Mouse (Mus musculus) bone marrow macrophage, adult 2 months (primary cell): ENCODE results near the gene Leprot. TPM values are rescaled to one million over a fixed set of nuclear protein-coding genes. Genes with fewer than 3 reads are reported as not detected.

Experiments
- H3K27ac ChIP-seq: 2 replicates; pipeline ENCODE4 v1.5.1; 2012; ENCODE audit warnings: low read depth, low read length; ENCODE audit not compliant: insufficient read depth
- H3K4me1 ChIP-seq: 2 replicates; pipeline ENCODE4 v1.6.1; 2012; ENCODE audit warnings: low read length; ENCODE audit not compliant: control insufficient read depth, insufficient read depth
- H3K4me3 ChIP-seq: 2 replicates; pipeline ENCODE4 v1.5.1; 2012; ENCODE audit warnings: mild to moderate bottlenecking, low read length, moderate library complexity; ENCODE audit not compliant: insufficient read depth
- CTCF ChIP-seq: IDR thresholded peaks from 2 replicates; pipeline ENCODE4 v1.5.1; 2012; ENCODE audit warnings: low read depth, mild to moderate bottlenecking, low read length, moderate library complexity
- POLR2A ChIP-seq: IDR thresholded peaks from 2 replicates; pipeline ENCODE4 v1.6.1; 2012; ENCODE audit warnings: mild to moderate bottlenecking, low read depth, low read length, borderline replicate concordance
- polyA plus RNA-seq: library from polyadenylated mRNA; stranded (reverse); fragments of >200 nt; gene quantifications from 2 replicates; pipeline ENCODE4 v1.2.4, GENCODE M21; 2012; ENCODE audit not compliant: missing spikeins, insufficient read depth, insufficient read length

Gene Leprot
- polyA plus RNA-seq, 1 experiment: 162 TPM

- Histone ChIP-seq H3K4me3 (no peak overlapping the region), H3K27ac (no peak overlapping the region), H3K4me1 (peaks cover 17% of the 10 kb centered on the region)
- TF ChIP-seq POLR2A (no peak), CTCF (0 out of 2 replicates have a peak, but pooled peaks have one; percentile 29)
These were observed 9.5 kb downstream of the Leprot start for GRCm38 (mm10) chr4:101656956-101657570.

GRCm38 (mm10) chr4:101664160-101664750 is 16.7 kb downstream of the Leprot start:
- Histone ChIP-seq H3K27ac (no peak overlapping the region), H3K4me1 (peaks cover 7% of the 10 kb centered on the region)

GRCm38 (mm10) chr4:101664766-101665165 is 17.2 kb downstream of the Leprot start:
- Histone ChIP-seq H3K4me3 (no peak overlapping the region), H3K27ac (no peak overlapping the region), H3K4me1 (peaks cover 7% of the 10 kb centered on the region)
- TF ChIP-seq POLR2A (no peak), CTCF (no peak)

More at GRCm38 (mm10) chr4:101664160-101664750, 16.7 kb downstream of the Leprot start:
- no peak overlapping the region for H3K4me3 ChIP-seq
- TF ChIP-seq CTCF (peak; percentile 58; the same call in 1 of the 2 replicates), POLR2A (no peak)

DNA sequence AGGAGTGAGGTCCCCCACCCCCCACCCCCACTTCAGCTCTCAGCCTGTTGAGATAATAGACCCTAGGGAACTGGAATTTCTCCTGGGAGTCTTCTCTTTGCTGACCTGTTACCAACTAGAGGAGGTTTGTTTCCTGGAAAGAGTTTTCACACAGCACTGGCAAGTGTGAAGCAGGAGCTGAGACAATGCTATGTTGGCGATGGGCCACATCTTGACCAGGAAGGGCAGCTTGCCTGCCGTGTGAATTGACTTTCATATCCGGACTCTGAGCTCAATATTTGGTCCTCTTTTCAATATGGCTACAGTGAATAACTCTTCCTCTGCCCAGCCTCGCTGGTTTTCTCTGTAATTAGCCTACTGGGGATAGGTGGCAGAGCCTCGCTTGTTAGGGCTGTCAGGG is 21.6 kb downstream of the Leprot start:
- H3K4me3 ChIP-seq: no peak overlapping the region
- H3K4me1 ChIP-seq: no peaks in the 10 kb centered on the region
- no peak overlapping the region for H3K27ac ChIP-seq
- no peak for TF ChIP-seq CTCF
- TF ChIP-seq POLR2A: no peak

DNA sequence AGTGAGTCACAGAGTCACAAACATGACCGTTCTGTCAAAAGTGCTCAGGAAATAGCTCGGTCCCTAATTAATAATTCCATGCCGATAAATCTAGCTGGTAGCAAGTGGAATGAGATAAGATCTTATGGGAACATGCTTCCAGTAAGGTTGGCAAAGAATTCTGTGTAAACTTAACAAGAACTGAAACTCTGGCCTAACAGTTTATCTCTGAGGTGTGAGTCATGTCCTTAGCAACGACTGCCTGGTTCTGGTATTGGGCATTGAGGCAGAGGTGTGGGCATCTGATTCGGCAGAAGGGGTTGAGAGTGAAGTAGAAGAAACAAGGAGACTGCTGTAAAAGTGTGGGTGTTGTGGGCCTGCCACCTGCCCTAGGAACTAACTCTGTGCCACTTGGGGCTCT is 22.3 kb downstream of the Leprot start:
- H3K27ac ChIP-seq: no peak overlapping the region
- no peak overlapping the region for H3K4me3 ChIP-seq
- TF ChIP-seq CTCF (no peak), POLR2A (no peak)
- no peaks in the 10 kb centered on the region for H3K4me1 ChIP-seq

DNA sequence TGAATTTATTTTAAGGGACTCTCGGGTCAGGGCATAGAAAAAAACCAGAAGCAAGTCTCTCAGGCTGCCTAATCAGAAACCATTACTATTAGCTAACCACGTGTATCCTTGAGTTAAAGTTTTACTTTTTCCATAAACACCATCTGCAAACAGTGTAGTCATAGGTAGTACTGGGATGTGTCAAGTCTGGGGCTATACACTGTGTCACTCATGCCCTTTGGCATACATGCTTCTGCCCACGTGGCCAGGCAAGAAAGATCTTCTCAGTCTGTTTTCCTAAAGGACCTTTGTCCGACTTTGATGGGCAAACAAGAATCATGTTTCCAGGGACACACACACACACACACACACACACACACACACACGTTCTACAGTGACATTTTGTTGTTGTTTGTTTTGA is 27.3 kb downstream of the Leprot start:
- H3K27ac ChIP-seq: no peak overlapping the region
- no peak overlapping the region for H3K4me3 ChIP-seq
- TF ChIP-seq POLR2A: no peak
- no peak for TF ChIP-seq CTCF

DNA sequence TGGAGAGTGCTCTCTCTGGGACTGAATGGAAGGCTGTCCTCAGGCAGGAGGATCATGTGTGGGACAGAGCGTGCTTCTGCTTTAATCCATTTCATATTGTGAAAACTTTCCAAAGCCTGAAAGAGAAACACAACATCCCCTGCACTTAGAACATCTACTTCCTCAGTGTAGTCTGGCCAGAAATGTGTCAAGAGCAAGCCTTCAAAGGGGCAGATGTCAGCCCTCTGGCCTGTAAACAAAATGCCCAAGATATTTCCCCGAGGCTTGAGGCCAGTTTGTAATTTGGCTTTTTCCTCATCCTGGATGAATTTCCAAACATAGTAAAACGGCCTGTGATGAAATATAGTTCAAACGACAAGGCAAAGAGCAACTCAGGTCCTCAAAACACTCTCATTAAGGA is 28.2 kb downstream of the Leprot start:
- Histone ChIP-seq H3K4me1 (no peaks in the 10 kb centered on the region), H3K27ac (no peak overlapping the region), H3K4me3 (no peak overlapping the region)
- TF ChIP-seq CTCF (no peak), POLR2A (no peak)

More for the DNA sequence above, 27.3 kb downstream of the Leprot start:
- no peaks in the 10 kb centered on the region for H3K4me1 ChIP-seq

GRCm38 (mm10) chr4:101682620-101683019 is 35.1 kb downstream of the Leprot start:
- H3K4me1 ChIP-seq: no peaks in the 10 kb centered on the region
- H3K27ac ChIP-seq: no peak overlapping the region
- no peak overlapping the region for H3K4me3 ChIP-seq
- TF ChIP-seq CTCF (no peak), POLR2A (no peak)

DNA sequence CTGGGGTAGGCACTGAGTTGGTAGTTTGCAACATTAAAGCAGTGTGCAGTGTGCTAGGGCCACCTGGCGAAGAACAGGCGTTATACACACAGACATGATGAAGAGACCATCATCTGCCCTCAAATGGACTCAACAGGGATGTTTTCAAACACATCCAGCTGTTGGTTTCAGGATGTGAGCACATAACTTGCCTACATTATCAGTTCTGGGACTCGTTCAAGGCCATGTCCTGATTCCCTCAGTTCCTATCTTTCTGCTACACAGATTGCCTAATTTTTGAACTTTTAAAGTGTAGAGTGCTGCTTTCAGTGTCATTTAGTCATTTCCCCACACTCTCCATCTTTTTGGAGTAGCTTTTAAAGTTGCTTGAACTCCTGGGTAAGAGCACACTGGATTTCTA is 35.6 kb downstream of the Leprot start:
- Histone ChIP-seq H3K27ac (no peak overlapping the region), H3K4me3 (no peak overlapping the region), H3K4me1 (no peaks in the 10 kb centered on the region)
- TF ChIP-seq CTCF: no peak
- TF ChIP-seq POLR2A: no peak

GRCm38 (mm10) chr4:101684821-101685220 is 37.3 kb downstream of the Leprot start:
- Histone ChIP-seq H3K4me3 (no peak overlapping the region), H3K4me1 (no peaks in the 10 kb centered on the region), H3K27ac (no peak overlapping the region)
- no peak for TF ChIP-seq POLR2A
- no peak for TF ChIP-seq CTCF
